Mouse (Mus musculus) large intestine, adult 2 months (tissue): ENCODE measurements around the gene Depdc5. TPM values are rescaled to one million over a fixed set of nuclear protein-coding genes. Genes with fewer than 3 reads are reported as not detected.
A peak's percentile ranks its signal among the peaks of the same experiment; 100 is the strongest.
"Not testable (repeated sequence)": the region's sequence is repeated elsewhere in the genome, so short reads cannot be mapped to it uniquely, and the experiment has no call there.

Experiments
- DNase-seq: peaks from one replicate; pipeline ENCODE4 v3.0.0-alpha.2; 2012; ENCODE audit warnings: low read depth, low spot score
- WGBS: fragments of 180-500 bp; shearing (Covaris S2); methylation state at CpG from one replicate; pipeline ENCODE4 v1.1.7; 2018; 5-methylcytosine and 5-hydroxymethylcytosine counted together
- polyA plus RNA-seq: library from polyadenylated mRNA; depleted of rRNA; stranded (reverse); fragments of >200 nt; gene quantifications from 2 replicates; pipeline ENCODE4 v1.2.3, GENCODE M21; 2012

The Depdc5 gene
- polyA plus RNA-seq, 1 experiment = 8.8 TPM

GRCm38 (mm10) chr5:32872346-32872745 is 8.8 kb downstream of the Depdc5 start:
- no peak for DNase-seq
- 91% methylated on average over 5 of the region's 5 CpGs for WGBS

GRCm38 (mm10) chr5:32886739-32887138 is 23.2 kb downstream of the Depdc5 start:
- WGBS = 72% methylated on average over 3 of the region's 3 CpGs
- no peak for DNase-seq

GRCm38 (mm10) chr5:32907496-32907895 is 44.0 kb downstream of the Depdc5 start:
- WGBS = 42% methylated on average over 1 of the region's 1 CpGs
- peak; percentile 85 for DNase-seq

GRCm38 (mm10) chr5:32914071-32914470 is 50.6 kb downstream of the Depdc5 start:
- WGBS = 73% methylated on average over 3 of the region's 3 CpGs
- no peak for DNase-seq

- 87% methylated on average over 2 of the region's 2 CpGs for WGBS
- DNase-seq = not testable (repeated sequence)
These were observed 55.8 kb downstream of the Depdc5 start for GRCm38 (mm10) chr5:32919281-32919680.

GRCm38 (mm10) chr5:32922906-32923305 is 59.4 kb downstream of the Depdc5 start:
- 88% methylated on average over 4 of the region's 4 CpGs for WGBS
- no peak for DNase-seq

GRCm38 (mm10) chr5:32930761-32931160 is 67.3 kb downstream of the Depdc5 start:
- 40% methylated on average over 2 of the region's 2 CpGs for WGBS
- no peak for DNase-seq

- no peak for DNase-seq
- WGBS = 64% methylated on average over 2 of the region's 2 CpGs
These were observed 71.2 kb downstream of the Depdc5 start for GRCm38 (mm10) chr5:32934654-32935053.

- no peak for DNase-seq
- 85% methylated on average over 7 of the region's 7 CpGs for WGBS
These were observed 77.1 kb downstream of the Depdc5 start for GRCm38 (mm10) chr5:32940586-32940985.

GRCm38 (mm10) chr5:32941209-32941924 is 77.9 kb downstream of the Depdc5 start:
- 96% methylated on average over 8 of the region's 8 CpGs for WGBS
- no peak for DNase-seq

GRCm38 (mm10) chr5:32950077-32950476 is 86.6 kb downstream of the Depdc5 start:
- WGBS = 91% methylated on average over 6 of the region's 6 CpGs
- DNase-seq = no peak

- no peak for DNase-seq
- WGBS = 78% methylated on average over 3 of the region's 3 CpGs
These were observed 87.3 kb downstream of the Depdc5 start for GRCm38 (mm10) chr5:32950702-32951274.

GRCm38 (mm10) chr5:32955716-32956115 is 92.2 kb downstream of the Depdc5 start:
- DNase-seq = no peak
- 70% methylated on average over 4 of the region's 4 CpGs for WGBS

- 72% methylated on average over 3 of the region's 3 CpGs for WGBS
These were observed 98.1 kb downstream of the Depdc5 start for GRCm38 (mm10) chr5:32961616-32962015.

GRCm38 (mm10) chr5:32962581-32962980 is 99.1 kb downstream of the Depdc5 start:
- WGBS = 100% methylated on average over 1 of the region's 1 CpGs
- no peak for DNase-seq

More at GRCm38 (mm10) chr5:32961616-32962015, 98.1 kb downstream of the Depdc5 start:
- no peak for DNase-seq

- 79% methylated on average over 4 of the region's 4 CpGs for WGBS
- no peak for DNase-seq
These were observed 113.0 kb downstream of the Depdc5 start for GRCm38 (mm10) chr5:32976541-32976940.

- DNase-seq = no peak
These were observed 113.7 kb downstream of the Depdc5 start for GRCm38 (mm10) chr5:32977179-32977578.

GRCm38 (mm10) chr5:32985379-32985778 is 121.9 kb downstream of the Depdc5 start:
- WGBS = 100% methylated on average over 1 of the region's 1 CpGs
- DNase-seq = no peak

- DNase-seq = no peak
- 92% methylated on average over 1 of the region's 1 CpGs for WGBS
These were observed 124.4 kb downstream of the Depdc5 start for GRCm38 (mm10) chr5:32987873-32988272.

GRCm38 (mm10) chr5:32989959-32990640 is 126.6 kb downstream of the Depdc5 start:
- 72% methylated on average over 13 of the region's 13 CpGs for WGBS

GRCm38 (mm10) chr5:32991152-32991551 is 127.7 kb downstream of the Depdc5 start:
- no peak for DNase-seq

More at GRCm38 (mm10) chr5:32989959-32990640, 126.6 kb downstream of the Depdc5 start:
- no peak for DNase-seq

More at GRCm38 (mm10) chr5:32991152-32991551, 127.7 kb downstream of the Depdc5 start:
- WGBS = 72% methylated on average over 8 of the region's 8 CpGs
